In the genomic region with DNA sequence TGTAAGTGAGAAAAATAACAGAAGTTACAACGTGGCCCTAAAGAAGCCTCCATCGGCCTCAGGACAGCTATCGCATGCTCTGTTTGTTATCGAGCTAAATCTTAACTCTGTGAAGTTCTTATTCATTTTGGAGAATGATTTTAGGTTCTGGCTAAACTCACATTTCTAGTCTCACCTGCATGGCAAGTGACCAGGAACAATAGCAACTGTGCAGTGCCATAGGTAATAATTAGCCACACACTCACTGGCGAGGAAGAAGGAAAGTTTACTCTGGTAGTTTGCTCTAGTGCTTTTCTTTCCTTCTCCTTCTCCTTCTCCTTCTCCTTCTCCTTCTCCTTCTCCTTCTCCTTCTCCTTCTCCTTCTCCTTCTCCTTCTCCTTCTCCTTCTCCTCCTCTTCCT, we compare ENCODE assay signal across 30 mouse cellular contexts.
A peak's percentile ranks its signal among the peaks of the same experiment; 100 is the strongest.
DNase-seq lines count a peak whose midpoint lies in the region; ATAC-seq and TF ChIP-seq lines count a peak whose summit lies in the region.
"Had no signal": no experiment of that assay in that cellular context is flagged by ENCODE, and none has a peak within 500 bp of the region (broad histone marks: within the 10 kb centered on the region; RNA-seq: fewer than 3 reads in every experiment).

No protein-coding gene starts in this region.

- TF ChIP-seq POLR2A in kidney, adult 2 months (IDR thresholded peaks at IDR 0.05; ENCODE audit: low read depth, low read length): no peak

- 0 out of 2 replicates have a peak overlapping the region, but pooled peaks have one; percentile 52 for H3K27ac ChIP-seq in kidney, adult 2 months (ENCODE audit: insufficient read depth, low read depth, low read length)
- H3K27ac ChIP-seq in lung, embryonic 15.5 days: peak overlapping the region; percentile 48; the same call in 1 of the 2 replicates
- H3K27ac ChIP-seq in kidney, embryonic 16.5 days (ENCODE audit: low read length): peak overlapping the region; percentile 62
- H3K27ac ChIP-seq: gastrocnemius, adult 2 months; hindbrain, embryonic 10.5 days; hindbrain, embryonic 15.5 days; limb, embryonic 10.5 days; limb, embryonic 15.5 days; liver, embryonic 13.5 days; midbrain, embryonic 13.5 days; neural tube, embryonic 13.5 days; stomach, postnatal 0 days had no signal

- peak; percentile 73 for DNase-seq in kidney, adult 2 months
- no peak for DNase-seq in kidney, postnatal 4 days
- DNase-seq in lung, postnatal 14 days: no peak
- peak; percentile 53 to 56 for DNase-seq in kidney, postnatal 36 days
- no peak for DNase-seq in testis, postnatal 10 days (ENCODE audit: low spot score)
- DNase-seq: adrenal gland, postnatal 10 days; cerebellum, adult 11 months; cerebellum, adult 9-10 months; cerebellum, postnatal 36 days; gastrocnemius, adult 2 months; heart, postnatal 14 days; layer of hippocampus, postnatal 36 days; liver, embryonic 13.5 days; lung, adult 18-20 months; right cerebral cortex, postnatal 4 days; thymus, adult 2 months; thymus, postnatal 36 days had no signal

- H3K4me1 ChIP-seq in kidney, adult 2 months (ENCODE audit: control insufficient read depth, insufficient read depth, low read length): peaks cover 4% of the 10 kb centered on the region; the same call in 1 of the 2 replicates
- H3K4me1 ChIP-seq in lung, embryonic 15.5 days: peaks cover 19% of the 10 kb centered on the region
- H3K4me1 ChIP-seq in kidney, embryonic 16.5 days (ENCODE audit: insufficient read depth, low read length): peaks cover 3% of the 10 kb centered on the region; the same call in 1 of the 2 replicates
- H3K4me1 ChIP-seq: liver, embryonic 13.5 days; megakaryocyte, embryonic 14.5 days had no signal

- no peak overlapping the region for H3K9ac ChIP-seq in lung, embryonic 15.5 days
- no peak overlapping the region for H3K9ac ChIP-seq in kidney, embryonic 16.5 days (replicated peaks; ENCODE audit: low read length)
- H3K9ac ChIP-seq: hindbrain, embryonic 15.5 days; limb, embryonic 15.5 days; liver, embryonic 13.5 days; midbrain, embryonic 13.5 days; neural tube, embryonic 13.5 days had no signal

- no peak overlapping the region for H3K4me2 ChIP-seq in lung, embryonic 15.5 days
- H3K4me2 ChIP-seq in kidney, embryonic 16.5 days (replicated peaks; ENCODE audit: low read depth, low read length): no peak overlapping the region
- H3K4me2 ChIP-seq: hindbrain, embryonic 15.5 days; limb, embryonic 15.5 days; liver, embryonic 13.5 days; midbrain, embryonic 13.5 days; neural tube, embryonic 13.5 days had no signal

- no peak for TF ChIP-seq CTCF in kidney, adult 2 months (conservative IDR thresholded peaks at IDR 0.05; ENCODE audit: insufficient read depth, insufficient read length, low read depth, low read length)

- no peak for ATAC-seq in lung, embryonic 15.5 days (ENCODE audit: borderline replicate concordance, extremely low read depth, low FRiP score, low TSS enrichment)
- ATAC-seq in kidney, embryonic 16.5 days (ENCODE audit: low FRiP score, low TSS enrichment): peak; percentile 65; the same call in 1 of the 2 replicates
- ATAC-seq: forebrain, embryonic 16.5 days; inflammation-experienced regulatory T-cells, adult 6 months; midbrain, embryonic 13.5 days; Patski had no signal

- no peaks in the 10 kb centered on the region for H3K27me3 ChIP-seq in kidney, adult 2 months (replicated peaks; ENCODE audit: control insufficient read depth, insufficient read depth, low read length)
- no peaks in the 10 kb centered on the region for H3K27me3 ChIP-seq in lung, embryonic 15.5 days
- H3K27me3 ChIP-seq in kidney, embryonic 16.5 days (ENCODE audit: insufficient read depth, low read length): no peaks in the 10 kb centered on the region
- H3K27me3 ChIP-seq: hindbrain, embryonic 15.5 days; limb, embryonic 15.5 days; liver, embryonic 13.5 days; megakaryocyte, embryonic 14.5 days; midbrain, embryonic 13.5 days; neural tube, embryonic 13.5 days; Patski had no signal

- 27% methylated on average over 5 of the region's 5 CpGs for WGBS in kidney, adult 2 months
- 56% methylated on average over 5 of the region's 5 CpGs for WGBS in lung, embryonic 15.5 days
- WGBS in kidney, embryonic 16.5 days: 58% methylated on average over 5 of the region's 5 CpGs

- H3K4me3 ChIP-seq in kidney, adult 2 months (ENCODE audit: insufficient read depth, low read depth, low read length): no peak overlapping the region
- no peak overlapping the region for H3K4me3 ChIP-seq in lung, embryonic 15.5 days
- no peak overlapping the region for H3K4me3 ChIP-seq in kidney, embryonic 16.5 days (ENCODE audit: low read length)
- H3K4me3 ChIP-seq: gastrocnemius, adult 2 months; hindbrain, embryonic 10.5 days; hindbrain, embryonic 15.5 days; limb, embryonic 10.5 days; limb, embryonic 15.5 days; liver, embryonic 13.5 days; megakaryocyte, embryonic 14.5 days; midbrain, embryonic 13.5 days; neural tube, embryonic 13.5 days had no signal

- no peaks in the 10 kb centered on the region for H3K9me3 ChIP-seq in lung, embryonic 15.5 days
- peaks cover 3% of the 10 kb centered on the region for H3K9me3 ChIP-seq in kidney, embryonic 16.5 days (ENCODE audit: low read length)
- H3K9me3 ChIP-seq: limb, embryonic 10.5 days; limb, embryonic 15.5 days; liver, embryonic 13.5 days; midbrain, embryonic 13.5 days had no signal

- H3K36me3 ChIP-seq in kidney, adult 2 months (ENCODE audit: control insufficient read depth, insufficient read depth, low read length): no peaks in the 10 kb centered on the region
- no peaks in the 10 kb centered on the region for H3K36me3 ChIP-seq in lung, embryonic 15.5 days
- H3K36me3 ChIP-seq in kidney, embryonic 16.5 days (ENCODE audit: insufficient read depth, low read length): peaks cover 4% of the 10 kb centered on the region; the same call in 1 of the 2 replicates
- H3K36me3 ChIP-seq: hindbrain, embryonic 10.5 days; hindbrain, embryonic 15.5 days; limb, embryonic 15.5 days; liver, embryonic 13.5 days; midbrain, embryonic 13.5 days had no signal

Comparison
In these comparisons a context has a peak if more than half of its experiments do, and no peak if none do; other contexts are left out.
1. DNase-seq: peak in kidney, adult 2 months (single experiment) and kidney, postnatal 36 days (2 of 2); none in kidney, postnatal 4 days (0 of 2), lung, postnatal 14 days (single experiment) and testis, postnatal 10 days (single experiment).
2. Peak in every context shown above with its lines, with median percentiles within 50 percentile points of each other: H3K27ac ChIP-seq.